Comparison of ENCODE assay signal across 31 mouse cellular contexts in genomic region chr3:88649186-88649585, GRCm38 (mm10). TPM values are rescaled to one million over a fixed set of nuclear protein-coding genes. Genes with fewer than 3 reads are reported as not detected.
DNase-seq lines count a peak whose midpoint lies in the region; ATAC-seq lines count a peak whose summit lies in the region.
"Had no signal": no experiment of that assay in that cellular context is flagged by ENCODE, and none has a peak within 500 bp of the region (broad histone marks: within the 10 kb centered on the region; RNA-seq: fewer than 3 reads in every experiment).

No protein-coding gene starts in this region.

- no peaks in the 10 kb centered on the region for H3K27me3 ChIP-seq in forebrain, embryonic 16.5 days (replicated peaks; ENCODE audit: control insufficient read depth, insufficient read depth, low read length)
- no peaks in the 10 kb centered on the region for H3K27me3 ChIP-seq in forebrain, embryonic 14.5 days (replicated peaks; ENCODE audit: control insufficient read depth, insufficient read depth, low read length)
- no peaks in the 10 kb centered on the region for H3K27me3 ChIP-seq in hindbrain, embryonic 16.5 days (replicated peaks; ENCODE audit: control insufficient read depth, insufficient read depth, low read length)
- no peaks in the 10 kb centered on the region for H3K27me3 ChIP-seq in hindbrain, embryonic 12.5 days
- H3K27me3 ChIP-seq in embryonic facial prominence, embryonic 10.5 days (replicated peaks; ENCODE audit: low read depth, poor library complexity, severe bottlenecking): no peaks in the 10 kb centered on the region
- H3K27me3 ChIP-seq: embryonic facial prominence, embryonic 13.5 days; kidney, embryonic 15.5 days; limb, embryonic 15.5 days; liver, embryonic 15.5 days; midbrain, embryonic 15.5 days had no signal

- H3K9me3 ChIP-seq in forebrain, embryonic 16.5 days (ENCODE audit: control insufficient read depth, low read length): no peaks in the 10 kb centered on the region
- no peaks in the 10 kb centered on the region for H3K9me3 ChIP-seq in forebrain, embryonic 14.5 days (replicated peaks; ENCODE audit: control insufficient read depth, low read length)
- no peaks in the 10 kb centered on the region for H3K9me3 ChIP-seq in hindbrain, embryonic 16.5 days (ENCODE audit: control insufficient read depth, low read length)
- no peaks in the 10 kb centered on the region for H3K9me3 ChIP-seq in hindbrain, embryonic 12.5 days (replicated peaks)
- no peaks in the 10 kb centered on the region for H3K9me3 ChIP-seq in embryonic facial prominence, embryonic 10.5 days
- H3K9me3 ChIP-seq: embryonic facial prominence, embryonic 13.5 days; kidney, embryonic 15.5 days; limb, embryonic 15.5 days; liver, embryonic 15.5 days; midbrain, embryonic 15.5 days had no signal

- H3K4me1 ChIP-seq in forebrain, embryonic 16.5 days (replicated peaks; ENCODE audit: control insufficient read depth, insufficient read depth, low read length): no peaks in the 10 kb centered on the region
- no peaks in the 10 kb centered on the region for H3K4me1 ChIP-seq in forebrain, embryonic 14.5 days (ENCODE audit: control insufficient read depth, insufficient read depth, low read length)
- H3K4me1 ChIP-seq in hindbrain, embryonic 16.5 days (ENCODE audit: control insufficient read depth, insufficient read depth, low read depth, low read length): no peaks in the 10 kb centered on the region
- 0 out of 2 replicates have a peak, but pooled peaks cover 3% of the 10 kb centered on the region for H3K4me1 ChIP-seq in hindbrain, embryonic 12.5 days
- peaks cover 3% of the 10 kb centered on the region; the same call in 1 of the 2 replicates for H3K4me1 ChIP-seq in embryonic facial prominence, embryonic 10.5 days
- H3K4me1 ChIP-seq: midbrain, embryonic 15.5 days had no signal

- no peak overlapping the region for H3K4me2 ChIP-seq in forebrain, embryonic 16.5 days (ENCODE audit: low read length)
- H3K4me2 ChIP-seq in forebrain, embryonic 14.5 days (ENCODE audit: low read length): no peak overlapping the region
- H3K4me2 ChIP-seq in hindbrain, embryonic 16.5 days (ENCODE audit: low read length): no peak overlapping the region
- no peak overlapping the region for H3K4me2 ChIP-seq in hindbrain, embryonic 12.5 days (replicated peaks)
- H3K4me2 ChIP-seq: embryonic facial prominence, embryonic 13.5 days; kidney, embryonic 15.5 days; limb, embryonic 15.5 days; liver, embryonic 15.5 days; midbrain, embryonic 15.5 days had no signal

- peak overlapping the region; percentile 15 for H3K27ac ChIP-seq in forebrain, embryonic 16.5 days (ENCODE audit: low read length)
- H3K27ac ChIP-seq in forebrain, embryonic 14.5 days (ENCODE audit: low read depth, low read length): no peak overlapping the region
- peak overlapping the region; percentile 13; the same call in 1 of the 2 replicates for H3K27ac ChIP-seq in hindbrain, embryonic 16.5 days (ENCODE audit: low read depth, low read length)
- H3K27ac ChIP-seq in hindbrain, embryonic 12.5 days: no peak overlapping the region
- no peak overlapping the region for H3K27ac ChIP-seq in embryonic facial prominence, embryonic 10.5 days (replicated peaks)
- H3K27ac ChIP-seq: embryonic facial prominence, embryonic 13.5 days; hindbrain, postnatal 0 days; kidney, embryonic 15.5 days; limb, embryonic 15.5 days; liver, embryonic 15.5 days; midbrain, embryonic 15.5 days had no signal

- peaks cover 36% of the 10 kb centered on the region for H3K36me3 ChIP-seq in forebrain, embryonic 16.5 days (ENCODE audit: control insufficient read depth, insufficient read depth)
- peaks cover 49% of the 10 kb centered on the region for H3K36me3 ChIP-seq in forebrain, embryonic 14.5 days (ENCODE audit: control insufficient read depth, insufficient read depth, low read length)
- H3K36me3 ChIP-seq in hindbrain, embryonic 16.5 days (ENCODE audit: control insufficient read depth, insufficient read depth, low read length): peaks cover 19% of the 10 kb centered on the region
- peaks cover 55% of the 10 kb centered on the region for H3K36me3 ChIP-seq in hindbrain, embryonic 12.5 days
- peaks cover 63% of the 10 kb centered on the region for H3K36me3 ChIP-seq in embryonic facial prominence, embryonic 10.5 days (replicated peaks)

- no peak for ATAC-seq in forebrain, embryonic 16.5 days
- ATAC-seq in forebrain, embryonic 14.5 days: no peak
- no peak for ATAC-seq in hindbrain, embryonic 16.5 days
- ATAC-seq in hindbrain, embryonic 12.5 days (ENCODE audit: low FRiP score): no peak
- peak; percentile 18 for ATAC-seq in granulocyte monocyte progenitor cell, adult 5-6 weeks (replicated peaks; ENCODE audit: poor library complexity, severe bottlenecking)
- ATAC-seq: forebrain, postnatal 0 days; hindbrain, postnatal 0 days; intestine, postnatal 0 days; midbrain, embryonic 15.5 days had no signal

- H3K9ac ChIP-seq in forebrain, embryonic 16.5 days (replicated peaks; ENCODE audit: low read depth, low read length): no peak overlapping the region
- no peak overlapping the region for H3K9ac ChIP-seq in forebrain, embryonic 14.5 days (ENCODE audit: low read length)
- no peak overlapping the region for H3K9ac ChIP-seq in hindbrain, embryonic 16.5 days (ENCODE audit: low read depth, low read length)
- no peak overlapping the region for H3K9ac ChIP-seq in hindbrain, embryonic 12.5 days
- H3K9ac ChIP-seq: embryonic facial prominence, embryonic 13.5 days; forebrain, postnatal 0 days; kidney, embryonic 15.5 days; limb, embryonic 15.5 days; liver, embryonic 15.5 days; midbrain, embryonic 15.5 days had no signal

- no peak for DNase-seq in forebrain, embryonic 14.5 days (ENCODE audit: low spot score)
- DNase-seq in A20 (ENCODE audit: low read depth, low spot score): peak; percentile 74
- no peak for DNase-seq in embryonic facial prominence, embryonic 10.5 days (ENCODE audit: low spot score)
- no peak for DNase-seq in frontal cortex, postnatal 36 days (ENCODE audit: low spot score in 2 of 2)
- DNase-seq: adrenal gland, postnatal 10 days; cerebellum, adult 2 months; cerebellum, postnatal 25 days; forebrain, postnatal 0 days; gastrocnemius, postnatal 10 days; kidney, postnatal 36 days; left cerebral cortex, postnatal 4 days; right cerebral cortex, postnatal 14 days; thymus, postnatal 36 days had no signal

- WGBS in forebrain, embryonic 16.5 days: 86% methylated on average over 10 of the region's 10 CpGs
- 85% methylated on average over 10 of the region's 10 CpGs for WGBS in forebrain, embryonic 14.5 days
- 75% methylated on average over 10 of the region's 10 CpGs for WGBS in hindbrain, embryonic 16.5 days
- 83% methylated on average over 10 of the region's 10 CpGs for WGBS in hindbrain, embryonic 12.5 days
- 83% methylated on average over 10 of the region's 10 CpGs for WGBS in embryonic facial prominence, embryonic 10.5 days

- H3K4me3 ChIP-seq in forebrain, embryonic 16.5 days (replicated peaks; ENCODE audit: low read length): no peak overlapping the region
- H3K4me3 ChIP-seq in forebrain, embryonic 14.5 days (ENCODE audit: low read depth, low read length): no peak overlapping the region
- no peak overlapping the region for H3K4me3 ChIP-seq in hindbrain, embryonic 16.5 days (ENCODE audit: low read length)
- no peak overlapping the region for H3K4me3 ChIP-seq in hindbrain, embryonic 12.5 days
- H3K4me3 ChIP-seq in embryonic facial prominence, embryonic 10.5 days: no peak overlapping the region
- H3K4me3 ChIP-seq: embryonic facial prominence, embryonic 13.5 days; kidney, embryonic 15.5 days; limb, embryonic 15.5 days; liver, embryonic 15.5 days; midbrain, embryonic 15.5 days had no signal

RNA-seq across cellular contexts. Expression of gene Rxfp4, which starts 3.8 kb away (rescaled TPM):
- polyA plus RNA-seq in forebrain, embryonic 16.5 days (2015; fragmentation: Nextera tagmentation; extraction: Ambion mirVana): not detected in 2 replicates
- not detected in 2 replicates for polyA plus RNA-seq in forebrain, embryonic 14.5 days (2014; fragmentation: Nextera tagmentation; extraction: Ambion mirVana)
- not detected in 2 replicates for polyA plus RNA-seq in hindbrain, embryonic 16.5 days (2015; fragmentation: Nextera tagmentation; extraction: Ambion mirVana)
- polyA plus RNA-seq in hindbrain, embryonic 12.5 days (2016; fragmentation: Nextera tagmentation; extraction: Ambion mirVana): not detected in 2 replicates
- not detected in 2 replicates for total RNA-seq in granulocyte monocyte progenitor cell, adult 5-6 weeks (2014; fragmentation: Nextera tagmentation)
- total RNA-seq in granulocyte monocyte progenitor cell, adult 5-6 weeks (2017): not detected in 2 replicates
- polyA plus RNA-seq in embryonic facial prominence, embryonic 10.5 days (2016; fragmentation: Nextera tagmentation; extraction: Ambion mirVana): not detected in 2 replicates
- total RNA-seq: adrenal gland, postnatal 10 days; forebrain, postnatal 0 days; gastrocnemius, postnatal 10 days; heart, adult 18-20 months; hematopoietic stem cell, adult 5-6 weeks; hindbrain, postnatal 0 days; left cerebral cortex, adult 18-20 months; left cerebral cortex, postnatal 4 days had no signal
- polyA plus RNA-seq: cerebellum, adult 2 months; embryonic facial prominence, embryonic 13.5 days; forebrain, postnatal 0 days; heart, postnatal 0 days; hindbrain, postnatal 0 days; intestine, postnatal 0 days; kidney, embryonic 15.5 days; liver, embryonic 15.5 days; lung, embryonic 16.5 days; macrophage; midbrain, embryonic 15.5 days; stomach, embryonic 14.5 days had no signal

RNA-seq across cellular contexts. Expression of gene Khdc4, which starts 36.4 kb away (rescaled TPM):
- polyA plus RNA-seq in forebrain, embryonic 16.5 days (2015; fragmentation: Nextera tagmentation; extraction: Ambion mirVana): 107 and 109 TPM in 2 replicates
- polyA plus RNA-seq in forebrain, embryonic 14.5 days (2014; fragmentation: Nextera tagmentation; extraction: Ambion mirVana): 71.7 and 86.6 TPM in 2 replicates
- 70.2 and 81.8 TPM in 2 replicates for polyA plus RNA-seq in hindbrain, embryonic 16.5 days (2015; fragmentation: Nextera tagmentation; extraction: Ambion mirVana)
- 117 and 119 TPM in 2 replicates for polyA plus RNA-seq in hindbrain, embryonic 12.5 days (2016; fragmentation: Nextera tagmentation; extraction: Ambion mirVana)
- 57.4 and 68.2 TPM in 2 replicates for total RNA-seq in granulocyte monocyte progenitor cell, adult 5-6 weeks (2014; fragmentation: Nextera tagmentation)
- 35.4 and 49.3 TPM in 2 replicates for total RNA-seq in granulocyte monocyte progenitor cell, adult 5-6 weeks (2017)
- polyA plus RNA-seq in embryonic facial prominence, embryonic 10.5 days (2016; fragmentation: Nextera tagmentation; extraction: Ambion mirVana): 98.6 and 105 TPM in 2 replicates

RNA-seq across cellular contexts. Expression of gene Arhgef2, which starts 43.4 kb away (rescaled TPM):
- 166 and 210 TPM in 2 replicates for polyA plus RNA-seq in forebrain, embryonic 16.5 days (2015; fragmentation: Nextera tagmentation; extraction: Ambion mirVana)
- 90.6 and 122 TPM in 2 replicates for polyA plus RNA-seq in forebrain, embryonic 14.5 days (2014; fragmentation: Nextera tagmentation; extraction: Ambion mirVana)
- polyA plus RNA-seq in hindbrain, embryonic 16.5 days (2015; fragmentation: Nextera tagmentation; extraction: Ambion mirVana): 79.0 and 104 TPM in 2 replicates
- 171 and 179 TPM in 2 replicates for polyA plus RNA-seq in hindbrain, embryonic 12.5 days (2016; fragmentation: Nextera tagmentation; extraction: Ambion mirVana)
- total RNA-seq in granulocyte monocyte progenitor cell, adult 5-6 weeks (2014; fragmentation: Nextera tagmentation): 125 and 137 TPM in 2 replicates
- 59.1 and 73.5 TPM in 2 replicates for total RNA-seq in granulocyte monocyte progenitor cell, adult 5-6 weeks (2017)
- 110 and 116 TPM in 2 replicates for polyA plus RNA-seq in embryonic facial prominence, embryonic 10.5 days (2016; fragmentation: Nextera tagmentation; extraction: Ambion mirVana)

Comparison
In these comparisons a context has a peak if more than half of its experiments do, and no peak if none do; other contexts are left out.
1. H3K27ac ChIP-seq: peak in forebrain, embryonic 16.5 days (single experiment) and hindbrain, embryonic 16.5 days (single experiment); none in forebrain, embryonic 14.5 days (single experiment), hindbrain, embryonic 12.5 days (single experiment) and embryonic facial prominence, embryonic 10.5 days (single experiment).